Mouse (Mus musculus) myocyte (in vitro differentiated cells): Measurements from ENCODE around the gene Gm973. TPM values are rescaled to one million over a fixed set of nuclear protein-coding genes. Genes with fewer than 3 reads are reported as not detected.

Experiments
- H3K27me3 ChIP-seq: one replicate; pipeline ENCODE4 v1.6.1; 2011; ENCODE audit not compliant: control insufficient read depth, insufficient read depth, insufficient read length
- H3K36me3 ChIP-seq: one replicate; pipeline ENCODE4 v1.6.1; 2011; ENCODE audit not compliant: control insufficient read depth, insufficient read depth
- H3K4me2 ChIP-seq: one replicate; pipeline ENCODE4 v1.6.1; 2011; ENCODE audit warnings: low read depth, control low read depth
- H3K4me3 ChIP-seq: one replicate; pipeline ENCODE4 v1.5.1; 2011; ENCODE audit warnings: mild to moderate bottlenecking, control low read depth, moderate library complexity
- H3K79me2 ChIP-seq: one replicate; pipeline ENCODE4 v1.6.1; 2011; ENCODE audit not compliant: control insufficient read depth, insufficient read depth
- H3ac ChIP-seq: one replicate; pipeline ENCODE4 v1.6.1; 2011; ENCODE audit not compliant: control insufficient read depth, insufficient read length
- CEBPB ChIP-seq: IDR thresholded peaks from 2 replicates; pipeline ENCODE4 v1.6.1; 2011; ENCODE audit warnings: mild to moderate bottlenecking, moderate library complexity; ENCODE audit not compliant: poor library complexity, insufficient read depth, severe bottlenecking
- E2F4 ChIP-seq: IDR thresholded peaks from one replicate; pipeline ENCODE4 v1.6.1; 2011; ENCODE audit warnings: mild to moderate bottlenecking, control low read depth, moderate library complexity; ENCODE audit not compliant: insufficient read depth
- MAX ChIP-seq: IDR thresholded peaks from one replicate; pipeline ENCODE4 v1.6.1; 2011; ENCODE audit warnings: low read depth, mild to moderate bottlenecking, control low read depth
- MYOD1 ChIP-seq, 3 experiments: IDR thresholded peaks; one replicate each; pipeline ENCODE4 v1.6.1; 2011; ENCODE audit warnings: control low read depth in 2 of 3, low read depth in 2 of 3, mild to moderate bottlenecking in 2 of 3, moderate library complexity in 1 of 3; ENCODE audit not compliant: insufficient read length in 2 of 3, control insufficient read depth in 1 of 3
- MYOG ChIP-seq, 3 experiments: IDR thresholded peaks; one replicate each; pipeline ENCODE4 v1.6.1; 2011; ENCODE audit warnings: control low read depth in 2 of 3, low read depth in 2 of 3, mild to moderate bottlenecking in 2 of 3; ENCODE audit not compliant: insufficient read length in 2 of 3, control insufficient read depth in 1 of 3, insufficient read depth in 1 of 3
- POLR2A ChIP-seq: IDR thresholded peaks from one replicate; pipeline ENCODE4 v1.6.1; 2011; ENCODE audit warnings: low read depth, mild to moderate bottlenecking, control low read depth, moderate library complexity; ENCODE audit not compliant: insufficient read length
- POLR2AphosphoS2 ChIP-seq: IDR thresholded peaks from one replicate; pipeline ENCODE4 v1.6.1; 2011; ENCODE audit warnings: low read depth, control low read depth; ENCODE audit not compliant: insufficient read length
- REST ChIP-seq: IDR thresholded peaks from one replicate; pipeline ENCODE4 v1.6.1; 2011; ENCODE audit warnings: mild to moderate bottlenecking, control low read depth, moderate library complexity; ENCODE audit not compliant: insufficient read depth, insufficient read length
- SRF ChIP-seq: IDR thresholded peaks from one replicate; pipeline ENCODE4 v1.6.1; 2011; ENCODE audit warnings: low read depth; ENCODE audit not compliant: control insufficient read depth, insufficient read length
- TCF12 ChIP-seq: IDR thresholded peaks from one replicate; pipeline ENCODE4 v1.6.1; 2011; ENCODE audit warnings: mild to moderate bottlenecking, control low read depth; ENCODE audit not compliant: poor library complexity, insufficient read depth, severe bottlenecking
- TCF3 ChIP-seq: IDR thresholded peaks from one replicate; pipeline ENCODE4 v1.6.1; 2011; ENCODE audit warnings: low read depth, control low read depth; ENCODE audit not compliant: insufficient read length
- USF1 ChIP-seq: IDR thresholded peaks from one replicate; pipeline ENCODE4 v1.6.1; 2011; ENCODE audit warnings: low read depth, mild to moderate bottlenecking, control low read depth, moderate library complexity
- polyA plus RNA-seq: library from polyadenylated mRNA; unstranded; fragments of >200 nt; fragmentation: generic; extraction: Trizol; gene quantifications from one replicate; pipeline ENCODE4 v1.2.1, GENCODE M21; 2012; ENCODE audit warnings: missing spikeins

Gene Gm973
- polyA plus RNA-seq, 1 experiment = not detected

- TF ChIP-seq REST = no peak
- TF ChIP-seq TCF12 = no peak
- TF ChIP-seq E2F4 = no peak
- TF ChIP-seq TCF3 = no peak
- TF ChIP-seq MAX = no peak
- TF ChIP-seq SRF = no peak
- no peak for TF ChIP-seq USF1
- TF ChIP-seq POLR2AphosphoS2 = no peak
- no peak for TF ChIP-seq MYOD1 (IDR thresholded peaks at IDR 0.05; ENCODE audit: control insufficient read depth in 1 of 3, insufficient read length in 2 of 3, low read depth in 2 of 3)
- no peak for TF ChIP-seq POLR2A
- no peak for TF ChIP-seq MYOG (IDR thresholded peaks at IDR 0.05; ENCODE audit: control insufficient read depth in 1 of 3, insufficient read depth in 1 of 3, insufficient read length in 2 of 3, low read depth in 2 of 3)
- no peak for TF ChIP-seq CEBPB
- Histone ChIP-seq H3ac (no peak overlapping the region), H3K79me2 (no peaks in the 10 kb centered on the region), H3K4me3 (no peak overlapping the region), H3K4me2 (no peak overlapping the region), H3K36me3 (no peaks in the 10 kb centered on the region), H3K27me3 (no peaks in the 10 kb centered on the region)
Observed at GRCm38 (mm10) chr1:59502355-59502754, 13.7 kb upstream of the Gm973 start.

- Histone ChIP-seq H3K4me3 (no peak overlapping the region), H3ac (no peak overlapping the region), H3K27me3 (no peaks in the 10 kb centered on the region), H3K4me2 (no peak overlapping the region), H3K36me3 (no peaks in the 10 kb centered on the region), H3K79me2 (no peaks in the 10 kb centered on the region)
- TF ChIP-seq TCF3 (no peak), MYOG (IDR thresholded peaks at IDR 0.05; ENCODE audit: control insufficient read depth in 1 of 3, insufficient read depth in 1 of 3, insufficient read length in 2 of 3, low read depth in 2 of 3) (no peak), REST (no peak), MAX (no peak), CEBPB (no peak)
Observed at GRCm38 (mm10) chr1:59503659-59504301, 12.3 kb upstream of the Gm973 start.

GRCm38 (mm10) chr1:59504302-59504700 is 11.8 kb upstream of the Gm973 start:
- Histone ChIP-seq H3K4me3 (no peak overlapping the region), H3K36me3 (no peaks in the 10 kb centered on the region), H3K79me2 (no peaks in the 10 kb centered on the region), H3ac (no peak overlapping the region), H3K4me2 (no peak overlapping the region), H3K27me3 (no peaks in the 10 kb centered on the region)
- no peak for TF ChIP-seq POLR2A
- no peak for TF ChIP-seq REST
- no peak for TF ChIP-seq E2F4
- no peak for TF ChIP-seq SRF
- TF ChIP-seq TCF3 = no peak
- no peak for TF ChIP-seq TCF12
- no peak for TF ChIP-seq POLR2AphosphoS2
- TF ChIP-seq MAX = no peak
- no peak for TF ChIP-seq USF1
- no peak for TF ChIP-seq MYOD1 (IDR thresholded peaks at IDR 0.05; ENCODE audit: control insufficient read depth in 1 of 3, insufficient read length in 2 of 3, low read depth in 2 of 3)
- no peak for TF ChIP-seq MYOG (IDR thresholded peaks at IDR 0.05; ENCODE audit: control insufficient read depth in 1 of 3, insufficient read depth in 1 of 3, insufficient read length in 2 of 3, low read depth in 2 of 3)
- no peak for TF ChIP-seq CEBPB

- H3K4me2 ChIP-seq = no peak overlapping the region
- no peak for TF ChIP-seq MAX
- TF ChIP-seq TCF12 = no peak
- TF ChIP-seq E2F4 = no peak
- TF ChIP-seq SRF = no peak
- TF ChIP-seq REST = no peak
- TF ChIP-seq MYOG (IDR thresholded peaks at IDR 0.05; ENCODE audit: control insufficient read depth in 1 of 3, insufficient read depth in 1 of 3, insufficient read length in 2 of 3, low read depth in 2 of 3) = no peak
- no peak for TF ChIP-seq POLR2AphosphoS2
- TF ChIP-seq POLR2A = no peak
- TF ChIP-seq USF1 = no peak
- no peak for TF ChIP-seq TCF3
- no peak for TF ChIP-seq MYOD1 (IDR thresholded peaks at IDR 0.05; ENCODE audit: control insufficient read depth in 1 of 3, insufficient read length in 2 of 3, low read depth in 2 of 3)
- TF ChIP-seq CEBPB = no peak
- H3K27me3 ChIP-seq = no peaks in the 10 kb centered on the region
- no peaks in the 10 kb centered on the region for H3K79me2 ChIP-seq
- no peaks in the 10 kb centered on the region for H3K36me3 ChIP-seq
- no peak overlapping the region for H3K4me3 ChIP-seq
- no peak overlapping the region for H3ac ChIP-seq
Observed at GRCm38 (mm10) chr1:59508463-59509139, 7.5 kb upstream of the Gm973 start.
